Mouse (Mus musculus): ENCODE results near the gene Ermard. TPM values are rescaled to one million over a fixed set of nuclear protein-coding genes. Genes with fewer than 3 reads are reported as not detected.

The Ermard gene
- polyA plus RNA-seq, 1 experiment from 2014 or later = 85.1 TPM

DNA sequence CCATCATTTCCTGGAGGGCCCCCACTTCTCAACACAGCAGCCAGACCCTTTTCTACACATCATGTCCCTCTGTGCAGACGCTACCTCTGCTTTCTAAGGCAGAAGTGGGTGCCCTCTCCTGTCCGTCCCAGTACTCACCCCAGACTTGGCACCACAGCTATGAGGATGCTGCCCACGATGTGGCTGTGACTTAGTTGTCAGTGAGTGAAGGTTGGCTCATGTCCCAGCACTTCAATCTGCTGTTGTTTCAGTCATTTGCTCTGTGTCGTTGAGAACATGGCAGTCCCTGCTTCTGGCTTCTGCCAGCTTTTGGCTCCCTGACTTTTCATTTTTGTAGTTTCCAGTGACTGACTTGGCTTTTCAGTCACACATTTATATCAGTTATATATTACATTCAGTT, 14.9 kb downstream of the Ermard start:
- Histone ChIP-seq H3K4me1 (replicated peaks; ENCODE audit: control insufficient read depth, insufficient read depth, low read length) (no peaks in the 10 kb centered on the region; the same call in 1 of the 2 replicates), H3K4me3 (ENCODE audit: low read length) (no peak overlapping the region), H3K9ac (ENCODE audit: low read length) (no peak overlapping the region), H3K9me3 (ENCODE audit: control insufficient read depth, low read length) (no peaks in the 10 kb centered on the region), H3K27ac (ENCODE audit: low read length) (no peak overlapping the region), H3K36me3 (ENCODE audit: control insufficient read depth, insufficient read depth, low read length) (peaks cover 2% of the 10 kb centered on the region; the same call in 1 of the 2 replicates), H3K4me2 (ENCODE audit: low read depth, low read length) (no peak overlapping the region), H3K27me3 (ENCODE audit: control insufficient read depth, insufficient read depth, low read depth, low read length) (no peaks in the 10 kb centered on the region)
- 67% methylated on average over 4 of the region's 4 CpGs for WGBS
- no peak for ATAC-seq (ENCODE audit: low read depth)

DNA sequence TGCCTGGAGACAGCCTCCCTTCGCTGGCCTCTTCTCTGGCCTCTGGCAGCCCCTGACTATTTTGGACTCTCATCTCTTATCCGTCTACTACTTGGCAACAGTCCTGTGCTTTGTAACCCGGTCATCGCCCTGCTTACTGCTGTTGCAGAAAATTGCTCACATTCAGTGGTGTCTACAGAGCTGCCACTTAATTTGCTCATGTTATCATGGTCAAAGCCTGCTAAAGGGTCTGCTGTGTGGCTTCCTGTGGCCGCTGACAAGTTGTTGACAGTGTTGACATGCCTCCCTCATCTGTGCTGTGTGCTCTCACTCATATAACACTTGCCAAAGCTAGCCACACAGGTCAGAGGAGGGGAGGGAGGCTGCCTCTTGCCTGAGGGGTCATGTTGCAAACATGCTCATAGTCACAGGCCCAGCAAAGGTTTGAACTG, 17.2 kb downstream of the Ermard start:
- Histone ChIP-seq H3K9ac (ENCODE audit: low read length) (no peak overlapping the region), H3K4me1 (replicated peaks; ENCODE audit: control insufficient read depth, insufficient read depth, low read length) (no peaks in the 10 kb centered on the region; the same call in 1 of the 2 replicates), H3K4me2 (ENCODE audit: low read depth, low read length) (no peak overlapping the region), H3K27ac (ENCODE audit: low read length) (no peak overlapping the region), H3K9me3 (ENCODE audit: control insufficient read depth, low read length) (no peaks in the 10 kb centered on the region), H3K36me3 (ENCODE audit: control insufficient read depth, insufficient read depth, low read length) (peaks cover 5% of the 10 kb centered on the region; the same call in 1 of the 2 replicates), H3K4me3 (ENCODE audit: low read length) (no peak overlapping the region), H3K27me3 (ENCODE audit: control insufficient read depth, insufficient read depth, low read depth, low read length) (no peaks in the 10 kb centered on the region)
- WGBS = 57% methylated on average over 5 of the region's 5 CpGs
- peak; percentile 91 for ATAC-seq (ENCODE audit: low read depth)

DNA sequence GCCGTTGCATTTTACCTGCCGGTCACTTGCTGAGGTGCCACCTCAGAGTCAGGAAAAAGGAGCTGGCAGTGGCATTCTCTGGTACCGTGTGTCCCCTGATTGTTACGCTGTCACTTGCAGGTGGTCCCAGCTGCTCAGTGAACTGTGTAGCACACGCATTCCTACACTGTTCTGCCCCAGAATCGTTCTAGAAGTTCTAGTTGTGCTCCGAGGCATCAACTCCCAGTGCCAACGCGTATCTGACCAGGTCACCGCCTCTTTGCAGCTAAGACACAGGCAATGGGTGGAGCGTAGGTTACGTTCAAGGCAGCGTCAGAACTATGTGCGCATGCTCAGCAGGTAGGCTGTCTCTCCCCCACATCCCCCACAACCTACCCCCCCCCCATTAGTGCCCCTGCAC, 18.6 kb downstream of the Ermard start:
- Histone ChIP-seq H3K9ac (ENCODE audit: low read length) (no peak overlapping the region), H3K9me3 (ENCODE audit: control insufficient read depth, low read length) (no peaks in the 10 kb centered on the region), H3K27me3 (ENCODE audit: control insufficient read depth, insufficient read depth, low read depth, low read length) (no peaks in the 10 kb centered on the region), H3K4me2 (ENCODE audit: low read depth, low read length) (no peak overlapping the region), H3K36me3 (ENCODE audit: control insufficient read depth, insufficient read depth, low read length) (peaks cover 5% of the 10 kb centered on the region; the same call in 1 of the 2 replicates), H3K4me3 (ENCODE audit: low read length) (no peak overlapping the region), H3K27ac (ENCODE audit: low read length) (no peak overlapping the region), H3K4me1 (replicated peaks; ENCODE audit: control insufficient read depth, insufficient read depth, low read length) (no peaks in the 10 kb centered on the region; the same call in 1 of the 2 replicates)
- ATAC-seq (ENCODE audit: low read depth) = no peak
- WGBS = 94% methylated on average over 14 of the region's 14 CpGs

DNA sequence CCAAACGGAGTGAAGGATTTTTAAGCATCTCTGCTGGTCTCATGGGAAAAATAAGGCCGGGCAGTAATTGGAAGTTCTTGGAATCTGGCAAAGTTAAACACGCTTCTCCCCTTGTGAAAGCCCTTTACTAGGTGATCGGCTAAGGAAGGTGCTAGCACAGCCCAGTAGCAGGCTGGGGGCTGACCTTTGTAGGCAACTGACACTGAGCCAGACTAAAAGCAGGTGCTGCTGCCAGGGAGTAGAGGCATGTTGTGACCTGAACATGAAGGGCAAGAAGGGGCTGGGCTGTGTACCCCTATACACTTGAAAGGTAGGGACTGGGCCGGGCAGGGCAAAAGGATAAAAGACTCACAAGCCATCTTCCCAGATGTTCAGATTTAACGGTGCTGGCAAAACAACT, 19.3 kb downstream of the Ermard start:
- H3K36me3 ChIP-seq (ENCODE audit: control insufficient read depth, insufficient read depth, low read length) = peaks cover 5% of the 10 kb centered on the region; the same call in 1 of the 2 replicates
- no peak overlapping the region for H3K4me3 ChIP-seq (ENCODE audit: low read length)
- no peak for ATAC-seq (ENCODE audit: low read depth)
- H3K27me3 ChIP-seq (ENCODE audit: control insufficient read depth, insufficient read depth, low read depth, low read length) = no peaks in the 10 kb centered on the region
- no peaks in the 10 kb centered on the region; the same call in 1 of the 2 replicates for H3K4me1 ChIP-seq (replicated peaks; ENCODE audit: control insufficient read depth, insufficient read depth, low read length)
- H3K9me3 ChIP-seq (ENCODE audit: control insufficient read depth, low read length) = no peaks in the 10 kb centered on the region
- no peak overlapping the region for H3K4me2 ChIP-seq (ENCODE audit: low read depth, low read length)
- no peak overlapping the region for H3K9ac ChIP-seq (ENCODE audit: low read length)
- 90% methylated on average over 6 of the region's 6 CpGs for WGBS
- H3K27ac ChIP-seq (ENCODE audit: low read length) = no peak overlapping the region

DNA sequence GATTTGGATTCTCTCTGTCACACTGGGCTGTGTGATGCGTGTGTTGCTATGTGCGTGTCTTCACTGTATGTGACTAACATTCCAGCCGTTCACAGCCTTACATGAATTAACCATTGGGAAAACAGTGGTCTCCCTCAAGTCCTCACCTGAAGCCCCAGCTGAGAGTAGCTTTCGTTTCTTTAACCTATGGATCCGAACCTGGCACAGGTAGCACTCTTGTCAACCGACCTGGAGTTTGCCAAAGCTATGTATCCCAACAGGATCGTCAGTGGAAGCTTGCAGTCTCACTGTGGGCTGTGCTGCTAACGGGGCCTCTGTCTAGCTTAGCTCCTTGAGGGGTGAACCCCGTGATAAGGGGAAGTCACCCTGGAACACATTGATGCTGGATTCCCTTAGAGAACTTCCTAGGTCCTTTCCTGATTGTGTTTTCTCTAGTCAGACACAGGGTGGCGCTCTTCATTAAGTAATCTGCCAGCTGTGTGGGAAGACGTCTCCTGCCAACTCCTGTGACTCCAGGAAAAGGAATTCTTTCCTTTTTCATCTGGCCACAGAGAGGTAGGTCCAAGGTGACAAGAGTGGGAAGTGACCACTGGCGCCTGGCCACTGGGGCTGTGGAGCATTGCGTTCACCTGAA, 24.5 kb downstream of the Ermard start:
- Histone ChIP-seq H3K9me3 (ENCODE audit: control insufficient read depth, low read length) (no peaks in the 10 kb centered on the region), H3K4me3 (ENCODE audit: low read length) (no peak overlapping the region), H3K36me3 (ENCODE audit: control insufficient read depth, insufficient read depth, low read length) (peaks cover 3% of the 10 kb centered on the region; the same call in 1 of the 2 replicates), H3K27me3 (ENCODE audit: control insufficient read depth, insufficient read depth, low read depth, low read length) (no peaks in the 10 kb centered on the region), H3K9ac (ENCODE audit: low read length) (no peak overlapping the region), H3K4me1 (replicated peaks; ENCODE audit: control insufficient read depth, insufficient read depth, low read length) (peaks cover 8% of the 10 kb centered on the region), H3K4me2 (ENCODE audit: low read depth, low read length) (no peak overlapping the region), H3K27ac (ENCODE audit: low read length) (no peak overlapping the region)
- 39% methylated on average over 13 of the region's 13 CpGs for WGBS
- ATAC-seq (ENCODE audit: low read depth) = peak; percentile 53

DNA sequence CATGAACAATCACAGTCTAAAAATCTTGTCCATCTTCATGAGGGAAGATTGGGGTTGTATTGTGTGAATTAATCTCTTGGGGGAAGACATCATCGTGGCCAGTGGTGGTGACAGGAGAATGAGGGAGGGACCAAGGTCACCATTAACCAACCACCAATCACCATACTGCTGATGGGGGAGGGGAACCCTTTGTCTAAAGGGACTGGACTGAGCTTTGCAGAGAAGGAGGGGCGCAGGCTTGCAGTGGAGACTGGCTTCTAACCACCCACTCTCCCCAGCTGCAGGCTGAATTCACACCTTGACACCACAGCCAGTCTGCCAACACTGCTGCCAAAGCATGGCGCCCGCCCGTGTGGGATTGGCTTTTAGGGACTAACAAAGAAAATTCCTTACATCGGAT, 25.1 kb downstream of the Ermard start:
- peak; percentile 42 for ATAC-seq (ENCODE audit: low read depth)
- 52% methylated on average over 6 of the region's 6 CpGs for WGBS
- no peak overlapping the region for H3K27ac ChIP-seq (ENCODE audit: low read length)
- no peak overlapping the region for H3K4me3 ChIP-seq (ENCODE audit: low read length)
- H3K36me3 ChIP-seq (ENCODE audit: control insufficient read depth, insufficient read depth, low read length) = peaks cover 3% of the 10 kb centered on the region; the same call in 1 of the 2 replicates
- 0 out of 2 replicates have a peak overlapping the region, but pooled peaks have one; percentile 7 for H3K9ac ChIP-seq (ENCODE audit: low read length)
- H3K9me3 ChIP-seq (ENCODE audit: control insufficient read depth, low read length) = no peaks in the 10 kb centered on the region
- H3K4me1 ChIP-seq (replicated peaks; ENCODE audit: control insufficient read depth, insufficient read depth, low read length) = peaks cover 8% of the 10 kb centered on the region
- H3K4me2 ChIP-seq (ENCODE audit: low read depth, low read length) = no peak overlapping the region
- no peaks in the 10 kb centered on the region for H3K27me3 ChIP-seq (ENCODE audit: control insufficient read depth, insufficient read depth, low read depth, low read length)

DNA sequence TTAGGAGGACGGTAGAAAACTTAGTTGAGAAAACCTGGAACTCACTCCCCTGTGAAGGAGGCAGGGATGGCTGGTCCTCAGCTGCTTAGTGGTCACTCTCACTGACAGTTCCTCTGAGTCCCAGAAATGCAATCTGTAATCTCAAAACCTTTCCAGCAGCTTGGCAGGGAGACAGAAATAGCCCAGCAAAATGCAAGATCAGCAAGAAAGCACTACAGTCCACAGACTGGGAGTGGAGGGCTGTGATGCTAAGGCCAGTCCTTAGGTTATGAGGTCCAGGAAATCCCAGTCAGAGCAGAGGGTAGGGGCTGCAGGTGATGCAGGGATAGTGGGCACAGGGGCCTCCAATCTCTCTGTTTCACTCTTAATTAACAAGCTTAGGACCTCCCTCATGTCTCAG, 25.9 kb downstream of the Ermard start:
- Histone ChIP-seq H3K27ac (ENCODE audit: low read length) (no peak overlapping the region), H3K9ac (ENCODE audit: low read length) (no peak overlapping the region), H3K36me3 (ENCODE audit: control insufficient read depth, insufficient read depth, low read length) (no peaks in the 10 kb centered on the region), H3K4me2 (ENCODE audit: low read depth, low read length) (no peak overlapping the region), H3K9me3 (ENCODE audit: control insufficient read depth, low read length) (no peaks in the 10 kb centered on the region), H3K4me1 (replicated peaks; ENCODE audit: control insufficient read depth, insufficient read depth, low read length) (peaks cover 8% of the 10 kb centered on the region), H3K27me3 (ENCODE audit: control insufficient read depth, insufficient read depth, low read depth, low read length) (no peaks in the 10 kb centered on the region), H3K4me3 (ENCODE audit: low read length) (no peak overlapping the region)
- 65% methylated on average over 1 of the region's 1 CpGs for WGBS
- no peak for ATAC-seq (ENCODE audit: low read depth)

DNA sequence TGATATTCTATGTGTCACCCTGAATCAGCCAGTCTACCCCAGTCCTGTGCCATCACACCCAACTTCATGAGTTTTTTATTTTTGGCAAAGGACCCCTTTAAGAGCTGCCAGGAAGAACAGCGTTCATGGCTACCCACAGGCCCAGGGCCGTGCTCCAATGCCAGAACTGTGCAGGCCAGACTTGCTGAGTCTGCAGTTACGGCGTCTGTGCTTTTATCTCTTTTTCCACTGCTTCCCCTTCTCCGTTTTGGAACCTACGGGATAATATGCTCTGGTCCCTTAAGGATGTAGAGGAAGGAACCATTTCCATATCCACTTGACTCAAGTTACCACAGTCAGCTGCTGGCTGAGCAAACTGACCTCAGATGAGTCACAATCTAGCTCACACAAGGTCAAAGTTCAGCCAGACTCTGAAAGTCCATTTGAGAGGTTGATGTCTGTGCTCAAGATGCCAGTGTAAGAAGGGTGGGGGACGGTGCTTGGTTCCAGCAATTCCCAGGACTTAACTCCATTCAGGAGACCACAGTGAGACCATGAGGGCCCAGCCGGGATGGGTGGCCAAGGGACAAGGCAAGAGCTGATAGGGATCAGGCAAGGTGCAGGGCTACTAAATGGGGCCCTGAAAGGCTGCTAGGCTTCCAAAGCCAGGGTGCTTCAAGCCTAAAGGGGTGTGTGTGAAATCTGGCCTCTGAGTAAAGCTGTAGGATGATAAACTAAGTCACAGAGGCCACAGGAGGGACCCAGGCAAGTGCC, 27.2 kb downstream of the Ermard start:
- H3K4me3 ChIP-seq (ENCODE audit: low read length) = no peak overlapping the region
- H3K4me1 ChIP-seq (replicated peaks; ENCODE audit: control insufficient read depth, insufficient read depth, low read length) = peaks cover 8% of the 10 kb centered on the region
- no peak for ATAC-seq (ENCODE audit: low read depth)
- H3K27me3 ChIP-seq (ENCODE audit: control insufficient read depth, insufficient read depth, low read depth, low read length) = no peaks in the 10 kb centered on the region
- no peak overlapping the region for H3K9ac ChIP-seq (ENCODE audit: low read length)
- no peak overlapping the region for H3K27ac ChIP-seq (ENCODE audit: low read length)
- WGBS = 46% methylated on average over 8 of the region's 8 CpGs
- no peaks in the 10 kb centered on the region for H3K9me3 ChIP-seq (ENCODE audit: control insufficient read depth, low read length)
- no peak overlapping the region for H3K4me2 ChIP-seq (ENCODE audit: low read depth, low read length)
- no peaks in the 10 kb centered on the region for H3K36me3 ChIP-seq (ENCODE audit: control insufficient read depth, insufficient read depth, low read length)

DNA sequence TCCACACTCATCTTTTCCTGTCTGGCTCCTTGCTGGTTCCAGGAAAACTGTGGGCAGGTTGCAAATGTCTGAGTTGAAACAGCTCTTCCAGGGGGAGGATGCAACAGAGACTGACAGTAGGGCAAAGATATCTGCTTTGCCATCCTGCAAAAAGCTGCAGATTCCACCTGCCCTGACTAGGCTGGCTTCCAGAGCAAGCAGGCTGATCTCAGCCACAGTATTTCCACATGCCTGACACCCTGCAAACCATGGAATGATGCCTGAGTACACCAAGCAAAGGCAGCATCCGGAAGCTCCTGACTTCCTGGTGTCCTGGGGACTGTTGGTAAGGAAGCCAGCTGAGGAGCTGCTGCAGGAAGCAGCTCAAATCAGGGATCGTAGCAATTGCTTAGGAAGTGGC, 28.1 kb downstream of the Ermard start:
- Histone ChIP-seq H3K27ac (ENCODE audit: low read length) (no peak overlapping the region), H3K9me3 (ENCODE audit: control insufficient read depth, low read length) (no peaks in the 10 kb centered on the region), H3K36me3 (ENCODE audit: control insufficient read depth, insufficient read depth, low read length) (no peaks in the 10 kb centered on the region), H3K27me3 (ENCODE audit: control insufficient read depth, insufficient read depth, low read depth, low read length) (no peaks in the 10 kb centered on the region), H3K4me1 (replicated peaks; ENCODE audit: control insufficient read depth, insufficient read depth, low read length) (peaks cover 8% of the 10 kb centered on the region), H3K4me2 (ENCODE audit: low read depth, low read length) (no peak overlapping the region), H3K4me3 (ENCODE audit: low read length) (no peak overlapping the region), H3K9ac (ENCODE audit: low read length) (no peak overlapping the region)
- ATAC-seq (ENCODE audit: low read depth) = no peak
- 37% methylated on average over 2 of the region's 2 CpGs for WGBS
